Mouse (Mus musculus) cerebellum, adult 2 months (tissue): ENCODE measurements around the gene Ccnf. TPM values are rescaled to one million over a fixed set of nuclear protein-coding genes. Genes with fewer than 3 reads are reported as not detected.

ENCODE experiments used
- DNase-seq, 2 experiments: peaks; one replicate each; pipeline ENCODE4 v3.0.0; 2021
- H3K27ac ChIP-seq: fragments of 200-500 bp; 2 replicates; pipeline ENCODE4 v1.5.1; 2012; ENCODE audit warnings: low read length, control low read depth, inconsistent platforms; ENCODE audit not compliant: insufficient read depth
- H3K27me3 ChIP-seq: fragments of 200-500 bp; 2 replicates; pipeline ENCODE4 v1.6.1; 2012; ENCODE audit warnings: inconsistent platforms, mild to moderate bottlenecking, low read length, moderate library complexity; ENCODE audit not compliant: control insufficient read depth, insufficient read depth
- H3K4me1 ChIP-seq: fragments of 200-500 bp; 2 replicates; pipeline ENCODE4 v1.6.1; 2011; ENCODE audit warnings: low read length; ENCODE audit not compliant: control insufficient read depth, insufficient read depth
- H3K4me3 ChIP-seq: fragments of 200-500 bp; replicated peaks from 2 replicates; pipeline ENCODE3; 2011; ENCODE audit warnings: mild to moderate bottlenecking, low read depth, low read length, control low read depth; ENCODE audit not compliant: insufficient read depth
- CTCF ChIP-seq: fragments of 200-500 bp; IDR thresholded peaks from 2 replicates; pipeline ENCODE4 v1.5.1; 2011; ENCODE audit warnings: low read depth, mild to moderate bottlenecking, control low read depth, low read length, moderate library complexity, borderline replicate concordance; ENCODE audit not compliant: insufficient read depth
- POLR2A ChIP-seq: fragments of 200-500 bp; IDR thresholded peaks from 2 replicates; pipeline ENCODE4 v1.6.1; 2011; ENCODE audit warnings: low read length, control low read depth, borderline replicate concordance; ENCODE audit not compliant: insufficient read depth
- WGBS: fragments of 180-500 bp; shearing (Covaris S2); methylation state at CpG from one replicate; pipeline ENCODE4 v1.1.7; 2018; 5-methylcytosine and 5-hydroxymethylcytosine counted together
- polyA plus RNA-seq: library from polyadenylated mRNA; depleted of rRNA; stranded (reverse); fragments of >200 nt; gene quantifications from 2 replicates; pipeline ENCODE4 v1.2.3, GENCODE M21; 2012

The Ccnf gene
- polyA plus RNA-seq, 1 experiment = 3.6 TPM

- H3K27ac ChIP-seq = peak within 1 kb of the TSS; percentile 49
- H3K4me3 ChIP-seq = peak within 1 kb of the TSS; percentile 65
- TF ChIP-seq CTCF (no peak), POLR2A (peak; percentile 90)
- H3K27me3 ChIP-seq = no peaks in the 10 kb centered on the region
- under 1% methylated on average over 65 of the region's 65 CpGs for WGBS
- H3K4me1 ChIP-seq = peaks cover 26% of the 10 kb centered on the region
- peak; percentile 96 for DNase-seq
These were observed 45.9 kb downstream of the Ccnf start, which contains the start of gene Tbc1d24 for GRCm38 (mm10) chr17:24205284-24205888. Gene Tbc1d24, minus strand, starts transcription at chr17:24205562.

- no peak for DNase-seq
- no peaks in the 10 kb centered on the region for H3K27me3 ChIP-seq
- H3K4me1 ChIP-seq = peaks cover 31% of the 10 kb centered on the region
- no peak overlapping the region; the same call in 1 of the 2 replicates for H3K27ac ChIP-seq
- WGBS = 1% methylated on average over 7 of the region's 7 CpGs
- TF ChIP-seq POLR2A (no peak), CTCF (no peak)
- H3K4me3 ChIP-seq = peak overlapping the region; percentile 65
These were observed 46.4 kb downstream of the Ccnf start for GRCm38 (mm10) chr17:24204846-24205245.

GRCm38 (mm10) chr17:24203611-24204534 is 47.4 kb downstream of the Ccnf start:
- Histone ChIP-seq H3K4me1 (peaks cover 33% of the 10 kb centered on the region), H3K27ac (no peak overlapping the region), H3K27me3 (no peaks in the 10 kb centered on the region), H3K4me3 (peak overlapping the region; percentile 23)
- DNase-seq = no peak
- TF ChIP-seq POLR2A = no peak
- 46% methylated on average over 3 of the region's 3 CpGs for WGBS

DNA sequence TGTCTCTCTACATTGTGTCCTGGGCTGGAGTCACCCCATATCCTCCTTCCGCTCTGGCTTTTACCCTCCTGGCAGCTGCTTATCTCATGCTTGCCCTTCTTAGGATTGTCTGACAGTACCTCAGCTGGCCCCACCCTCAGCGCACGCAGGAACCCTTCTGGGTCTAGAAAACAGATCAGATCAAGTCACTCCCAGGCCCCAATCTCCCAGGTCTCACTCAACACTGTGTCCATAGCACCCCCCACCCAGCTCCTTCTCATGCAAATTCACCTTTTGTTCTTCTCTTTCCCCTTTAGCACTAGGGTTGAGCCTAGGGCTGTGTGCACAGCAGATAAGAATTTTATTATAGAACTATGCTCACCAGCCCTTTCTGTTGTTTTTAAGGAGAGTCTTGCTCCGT is 48.2 kb downstream of the Ccnf start:
- Histone ChIP-seq H3K4me1 (peaks cover 33% of the 10 kb centered on the region), H3K27me3 (no peaks in the 10 kb centered on the region), H3K27ac (no peak overlapping the region), H3K4me3 (no peak overlapping the region)
- 76% methylated on average over 4 of the region's 4 CpGs for WGBS
- TF ChIP-seq POLR2A (no peak), CTCF (no peak)
- no peak for DNase-seq

DNA sequence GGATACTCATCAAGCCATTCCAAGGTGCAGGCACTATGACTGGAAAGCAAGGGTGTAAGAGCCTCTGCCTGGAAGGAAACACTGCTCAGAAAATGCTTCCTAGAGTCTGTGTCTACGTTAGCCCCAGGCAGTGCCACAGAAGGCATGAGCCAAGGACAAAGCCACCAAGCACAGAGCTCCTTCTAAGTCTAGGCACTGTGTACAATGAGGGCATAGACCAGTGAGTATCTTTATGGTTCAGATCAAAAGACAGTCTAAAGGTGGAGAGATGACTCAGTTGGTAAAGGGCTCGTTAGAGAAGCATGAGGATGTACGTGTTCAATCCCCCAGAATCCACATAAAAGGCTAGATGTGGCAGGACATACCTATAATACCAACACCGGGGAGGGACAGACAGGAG is 50.2 kb downstream of the Ccnf start:
- DNase-seq = no peak
- WGBS = 70% methylated on average over 4 of the region's 4 CpGs
- no peak for TF ChIP-seq CTCF
- TF ChIP-seq POLR2A = no peak
- Histone ChIP-seq H3K4me1 (peaks cover 45% of the 10 kb centered on the region), H3K27me3 (no peaks in the 10 kb centered on the region), H3K27ac (no peak overlapping the region), H3K4me3 (no peak overlapping the region)

DNA sequence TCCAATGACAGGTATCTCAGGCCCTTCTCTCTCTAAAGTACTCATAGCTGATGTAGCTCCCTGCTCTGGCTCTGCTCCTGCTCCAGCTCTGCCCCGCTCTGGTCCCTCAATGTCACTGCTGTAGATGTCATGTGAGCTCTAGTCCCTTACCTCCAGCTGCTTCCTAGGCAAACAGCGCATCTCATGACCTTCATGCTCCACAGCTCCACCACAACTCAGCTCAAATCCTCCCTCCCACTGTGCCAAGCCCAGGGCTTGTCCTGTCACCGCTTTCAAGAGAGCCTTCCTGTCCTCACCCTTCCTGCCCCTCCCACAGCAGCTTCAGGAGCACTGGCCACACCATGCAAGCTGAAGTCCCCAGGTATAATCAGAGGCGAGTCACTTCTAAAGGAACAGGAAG is 51.5 kb downstream of the Ccnf start:
- no peaks in the 10 kb centered on the region for H3K27me3 ChIP-seq
- 54% methylated on average over 4 of the region's 4 CpGs for WGBS
- peak overlapping the region; percentile 44; the same call in 1 of the 2 replicates for H3K27ac ChIP-seq
- no peak overlapping the region for H3K4me3 ChIP-seq
- TF ChIP-seq POLR2A (no peak), CTCF (no peak)
- H3K4me1 ChIP-seq = peaks cover 47% of the 10 kb centered on the region
- peak in 1 of 2 experiments; percentile 39 for DNase-seq

DNA sequence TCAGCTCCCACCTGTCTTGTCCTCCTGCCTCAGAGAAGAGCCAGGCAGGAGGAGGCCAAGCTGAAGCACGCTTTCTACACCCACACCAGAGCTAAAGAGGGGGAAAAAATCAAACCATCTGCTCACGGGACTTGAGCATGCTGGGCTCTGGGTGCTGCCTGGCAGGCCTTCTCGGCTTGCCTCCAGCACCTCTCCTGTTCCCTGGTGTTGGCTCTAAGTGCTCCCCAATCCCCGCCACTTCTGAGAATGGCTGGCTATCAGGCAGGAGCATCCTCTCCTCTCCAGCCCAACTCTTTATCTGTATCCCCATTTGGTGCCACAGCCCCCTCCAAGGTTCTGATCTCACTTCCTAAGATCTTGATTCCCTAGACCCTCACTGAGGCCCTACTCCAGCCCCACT is 52.0 kb downstream of the Ccnf start:
- no peaks in the 10 kb centered on the region for H3K27me3 ChIP-seq
- H3K4me1 ChIP-seq = peaks cover 42% of the 10 kb centered on the region
- peak overlapping the region; percentile 44 for H3K27ac ChIP-seq
- no peak overlapping the region for H3K4me3 ChIP-seq
- no peak for TF ChIP-seq CTCF
- no peak for TF ChIP-seq POLR2A
- 10% methylated on average over 4 of the region's 4 CpGs for WGBS
- peak; percentile 60 to 78 for DNase-seq
